Mouse (Mus musculus) forelimb bud, embryonic 11.5 days (tissue): ENCODE data around the gene Olfr382.
"Not testable (repeated sequence)": the region's sequence is repeated elsewhere in the genome, so short reads cannot be mapped to it uniquely, and the experiment has no call there.

Source experiments
- DNase-seq: peaks from one replicate; pipeline ENCODE4 v3.0.0-alpha.2; 2012; ENCODE audit warnings: low read depth, low spot score

Olfr382 gene

GRCm38 (mm10) chr11:73517097-73517496, at the start of gene Olfr382:
TSS of gene Olfr382 (minus strand) at chr11:73517197.
- no peak for DNase-seq

GRCm38 (mm10) chr11:73528971-73529370, 12.0 kb upstream of the Olfr382 start:
- DNase-seq, result not testable (repeated sequence)

- DNase-seq, result no peak
These were observed 25.5 kb downstream of the Olfr382 start, which contains the start of gene Olfr381 for GRCm38 (mm10) chr11:73491503-73491902. TSS of gene Olfr381 (minus strand) at chr11:73491603.
